Mouse (Mus musculus) G1E (cell line): ENCODE results near the gene Ube2v1.

ENCODE experiments used
- CTCF ChIP-seq: IDR thresholded peaks from 2 replicates; pipeline ENCODE4 v1.5.1; 2012; ENCODE audit warnings: low read depth, low read length, inconsistent platforms, mixed read lengths
- GATA1 ChIP-seq: IDR thresholded peaks from 2 replicates; pipeline ENCODE4 v1.6.1; 2012; ENCODE audit warnings: borderline replicate concordance, low read length, inconsistent platforms, mixed read lengths
- GATA2 ChIP-seq: IDR thresholded peaks from 2 replicates; pipeline ENCODE4 v1.6.1; 2012; ENCODE audit warnings: low read depth, low read length, inconsistent platforms, borderline replicate concordance
- POLR2AphosphoS5 ChIP-seq: IDR thresholded peaks from 2 replicates; pipeline ENCODE4 v1.6.1; 2012; ENCODE audit warnings: low read depth, low read length, inconsistent platforms; ENCODE audit not compliant: insufficient replicate concordance

GRCm38 (mm10) chr2:167656629-167657478 lies 25.0 kb upstream of the Ube2v1 start:
- TF ChIP-seq CTCF (no peak), POLR2AphosphoS5 (no peak), GATA1 (no peak), GATA2 (no peak)
